Comparison of ENCODE assay signal across 21 mouse cellular contexts in the genomic region with DNA sequence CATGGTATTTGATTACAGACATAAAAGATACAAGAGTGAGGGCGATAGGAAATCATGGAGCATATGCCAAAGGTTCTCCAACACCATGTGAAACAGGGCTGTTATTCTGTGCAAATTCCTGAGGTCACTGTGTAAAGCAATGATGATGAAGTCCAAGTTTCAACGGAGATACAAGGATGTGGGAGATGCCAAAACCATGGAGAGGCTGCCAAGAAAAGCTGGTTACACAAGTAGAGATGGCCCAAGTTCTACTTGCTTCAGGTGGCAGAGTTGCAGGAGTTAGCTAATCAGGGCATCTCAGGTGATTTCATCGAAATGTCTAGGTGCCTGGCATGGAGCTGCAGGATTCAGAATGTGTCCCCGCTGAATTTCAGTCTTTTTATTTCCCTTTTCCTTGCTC.
DNase-seq lines count a peak whose midpoint lies in the region; ATAC-seq and TF ChIP-seq lines count a peak whose summit lies in the region.
"Had no signal": no experiment of that assay in that cellular context is flagged by ENCODE, and none has a peak within 500 bp of the region (broad histone marks: within the 10 kb centered on the region; RNA-seq: fewer than 3 reads in every experiment).

No protein-coding gene starts in this region.

- H3K4me1 ChIP-seq in liver, adult 2 months (ENCODE audit: control insufficient read depth, insufficient read depth, low read length) = peaks cover 9% of the 10 kb centered on the region; the same call in 1 of the 2 replicates
- H3K4me1 ChIP-seq in liver, embryonic 11.5 days (replicated peaks; ENCODE audit: control insufficient read depth, insufficient read depth, low read length) = no peaks in the 10 kb centered on the region
- H3K4me1 ChIP-seq: embryonic facial prominence, embryonic 15.5 days; forebrain, embryonic 15.5 days; hindbrain, embryonic 10.5 days; intestine, embryonic 15.5 days; limb, embryonic 13.5 days; lung, embryonic 15.5 days; midbrain, embryonic 12.5 days had no signal

- intact Hi-C loops in heart, postnatal 25 days (cut with DNase I) = no loop called here

- TF ChIP-seq CTCF in liver, adult 2 months (IDR thresholded peaks at IDR 0.05; ENCODE audit: low read depth, low read length) = no peak

- no peak overlapping the region for H3K27ac ChIP-seq in liver, adult 2 months (replicated peaks; ENCODE audit: insufficient read depth, low read depth, low read length)
- H3K27ac ChIP-seq in liver, embryonic 11.5 days (ENCODE audit: low read depth, low read length) = no peak overlapping the region
- H3K27ac ChIP-seq: embryonic facial prominence, embryonic 15.5 days; forebrain, embryonic 15.5 days; hindbrain, embryonic 10.5 days; intestine, embryonic 15.5 days; kidney, postnatal 0 days; limb, embryonic 13.5 days; liver, embryonic 14.5 days; lung, embryonic 15.5 days; midbrain, embryonic 12.5 days had no signal

- DNase-seq in adrenal gland, adult 2 months = peak; percentile 44
- DNase-seq in adrenal gland, postnatal 25 days = no peak
- peak; percentile 7 for DNase-seq in heart, postnatal 4 days
- DNase-seq in heart, postnatal 25 days (ENCODE audit: low spot score) = no peak
- peak; percentile 100 for DNase-seq in liver, adult 2 months (ENCODE audit: extremely low read depth, low read depth, low spot score)
- no peak for DNase-seq in liver, embryonic 11.5 days (ENCODE audit: low spot score)
- peak; percentile 14 for DNase-seq in Muller cell, postnatal 12 days (ENCODE audit: inconsistent ontology term)
- DNase-seq: cerebellum, adult 9-10 months; right cerebral cortex, postnatal 14 days; spleen, adult 18-20 months had no signal

- H3K9ac ChIP-seq in liver, adult 2 months (ENCODE audit: low read depth, low read length) = no peak overlapping the region
- no peak overlapping the region for H3K9ac ChIP-seq in liver, embryonic 11.5 days (ENCODE audit: low read depth, low read length)
- H3K9ac ChIP-seq: embryonic facial prominence, embryonic 15.5 days; forebrain, embryonic 15.5 days; intestine, embryonic 15.5 days; limb, embryonic 13.5 days; liver, embryonic 14.5 days; lung, embryonic 15.5 days; midbrain, embryonic 12.5 days had no signal

- no peak for TF ChIP-seq POLR2A in liver, adult 2 months (IDR thresholded peaks at IDR 0.05; ENCODE audit: extremely low read depth, insufficient read depth, low read length)

- H3K36me3 ChIP-seq in liver, adult 2 months (ENCODE audit: control insufficient read depth, insufficient read depth, low read length) = no peaks in the 10 kb centered on the region
- H3K36me3 ChIP-seq in liver, embryonic 11.5 days (ENCODE audit: control insufficient read depth, insufficient read depth, low read length) = no peaks in the 10 kb centered on the region
- H3K36me3 ChIP-seq: embryonic facial prominence, embryonic 15.5 days; forebrain, embryonic 15.5 days; hindbrain, embryonic 10.5 days; intestine, embryonic 15.5 days; limb, embryonic 13.5 days; lung, embryonic 15.5 days; midbrain, embryonic 12.5 days had no signal

- no peaks in the 10 kb centered on the region for H3K9me3 ChIP-seq in liver, embryonic 11.5 days (ENCODE audit: control insufficient read depth, low read length)
- H3K9me3 ChIP-seq: embryonic facial prominence, embryonic 15.5 days; forebrain, embryonic 15.5 days; hindbrain, embryonic 10.5 days; intestine, embryonic 15.5 days; limb, embryonic 13.5 days; lung, embryonic 15.5 days; midbrain, embryonic 12.5 days had no signal

- no peaks in the 10 kb centered on the region for H3K27me3 ChIP-seq in liver, adult 2 months (ENCODE audit: control insufficient read depth, insufficient read depth, low read length)
- no peaks in the 10 kb centered on the region for H3K27me3 ChIP-seq in liver, embryonic 11.5 days (replicated peaks; ENCODE audit: control insufficient read depth, insufficient read depth, low read length)
- H3K27me3 ChIP-seq: embryonic facial prominence, embryonic 15.5 days; forebrain, embryonic 15.5 days; intestine, embryonic 15.5 days; lung, embryonic 15.5 days; midbrain, embryonic 12.5 days had no signal

- WGBS in liver, adult 2 months = 17% methylated on average over 4 of the region's 4 CpGs
- 77% methylated on average over 4 of the region's 4 CpGs for WGBS in liver, embryonic 11.5 days

- no peak overlapping the region for H3K4me2 ChIP-seq in liver, embryonic 11.5 days
- H3K4me2 ChIP-seq: embryonic facial prominence, embryonic 15.5 days; forebrain, embryonic 15.5 days; intestine, embryonic 15.5 days; limb, embryonic 13.5 days; lung, embryonic 15.5 days; midbrain, embryonic 12.5 days had no signal

- no peak overlapping the region for H3K4me3 ChIP-seq in liver, adult 2 months (ENCODE audit: insufficient read depth, low read depth, low read length)
- H3K4me3 ChIP-seq in liver, embryonic 11.5 days (ENCODE audit: low read depth, low read length) = no peak overlapping the region
- H3K4me3 ChIP-seq: embryonic facial prominence, embryonic 15.5 days; forebrain, embryonic 15.5 days; hindbrain, embryonic 10.5 days; intestine, embryonic 15.5 days; limb, embryonic 13.5 days; lung, embryonic 15.5 days; midbrain, embryonic 12.5 days had no signal

- ATAC-seq in liver, embryonic 11.5 days (replicated peaks; ENCODE audit: low FRiP score) = no peak
- no peak for ATAC-seq in monocyte, adult 5-6 weeks (replicated peaks; ENCODE audit: insufficient number of reproducible peaks, low FRiP score, low TSS enrichment, poor library complexity, severe bottlenecking)
- ATAC-seq: forebrain, embryonic 15.5 days; hindbrain, embryonic 16.5 days; intestine, embryonic 15.5 days had no signal

- no peaks in the 10 kb centered on the region for H3K79me2 ChIP-seq in liver, adult 2 months (ENCODE audit: control insufficient read depth, insufficient read depth, low read length)

Comparison
In these comparisons a context has a peak if more than half of its experiments do, and no peak if none do; other contexts are left out.
1. DNase-seq: peak in adrenal gland, adult 2 months (single experiment), heart, postnatal 4 days (single experiment), liver, adult 2 months (single experiment) and Muller cell, postnatal 12 days (single experiment); none in adrenal gland, postnatal 25 days (single experiment), heart, postnatal 25 days (single experiment) and liver, embryonic 11.5 days (single experiment).